Mouse (Mus musculus) heart, embryonic 11.5 days (tissue): ENCODE results near the gene Asic5. TPM values are rescaled to one million over a fixed set of nuclear protein-coding genes. Genes with fewer than 3 reads are reported as not detected.
A peak's percentile ranks its signal among the peaks of the same experiment; 100 is the strongest.

ENCODE experiments used
- ATAC-seq: fragments of 200-750 bp; cut with Nextera tagmentation; replicated peaks from 2 replicates; pipeline ENCODE4 v1.8.0; 2017; ENCODE audit warnings: moderate library complexity; ENCODE audit not compliant: insufficient number of reproducible peaks, low FRiP score, low TSS enrichment
- H3K27ac ChIP-seq: fragments of 300-500 bp; sonication (generic); 2 replicates; pipeline ENCODE4 v1.5.1; 2014; ENCODE audit warnings: mild to moderate bottlenecking, low read depth, low read length
- H3K27me3 ChIP-seq: fragments of 300-500 bp; sonication (generic); 2 replicates; pipeline ENCODE4 v1.6.1; 2014; ENCODE audit warnings: mild to moderate bottlenecking, low read length, mixed read lengths; ENCODE audit not compliant: control insufficient read depth, insufficient read depth
- H3K36me3 ChIP-seq: fragments of 300-500 bp; sonication (generic); 2 replicates; pipeline ENCODE4 v1.6.1; 2014; ENCODE audit warnings: mild to moderate bottlenecking, low read length, moderate library complexity, mixed read lengths; ENCODE audit not compliant: control insufficient read depth, insufficient read depth
- H3K4me1 ChIP-seq: fragments of 300-500 bp; sonication (generic); 2 replicates; pipeline ENCODE4 v1.6.1; 2014; ENCODE audit warnings: low read length; ENCODE audit not compliant: control insufficient read depth, insufficient read depth
- H3K4me2 ChIP-seq: fragments of 300-500 bp; sonication (generic); 2 replicates; pipeline ENCODE4 v1.6.1; 2014; ENCODE audit warnings: mild to moderate bottlenecking, moderate library complexity
- H3K4me3 ChIP-seq: fragments of 300-500 bp; sonication (generic); 2 replicates; pipeline ENCODE4 v1.5.1; 2014; ENCODE audit warnings: low read depth, low read length
- H3K9ac ChIP-seq: fragments of 300-500 bp; sonication (generic); 2 replicates; pipeline ENCODE4 v1.6.1; 2014; ENCODE audit warnings: mild to moderate bottlenecking, low read depth, low read length, moderate library complexity
- H3K9me3 ChIP-seq: fragments of 300-500 bp; sonication (generic); replicated peaks from 2 replicates; pipeline ENCODE4 v1.6.1; 2016; ENCODE audit warnings: low read length; ENCODE audit not compliant: control insufficient read depth
- WGBS: fragments of 180-500 bp; shearing (Covaris S2); extraction: QIAGEN DNeasy Blood & Tissue Kit; methylation state at CpG from one replicate; pipeline ENCODE4 v1.1.7; 2014; ENCODE audit not compliant: insufficient replicate concordance; 5-methylcytosine and 5-hydroxymethylcytosine counted together
- polyA plus RNA-seq: library from polyadenylated mRNA; unstranded; fragments of >200 nt; fragmentation: Nextera tagmentation; extraction: Ambion mirVana; gene quantifications from 2 replicates; pipeline ENCODE4 v1.2.1, GENCODE M21; 2014

Gene Asic5
- polyA plus RNA-seq, 1 experiment from 2014 or later = not detected

DNA sequence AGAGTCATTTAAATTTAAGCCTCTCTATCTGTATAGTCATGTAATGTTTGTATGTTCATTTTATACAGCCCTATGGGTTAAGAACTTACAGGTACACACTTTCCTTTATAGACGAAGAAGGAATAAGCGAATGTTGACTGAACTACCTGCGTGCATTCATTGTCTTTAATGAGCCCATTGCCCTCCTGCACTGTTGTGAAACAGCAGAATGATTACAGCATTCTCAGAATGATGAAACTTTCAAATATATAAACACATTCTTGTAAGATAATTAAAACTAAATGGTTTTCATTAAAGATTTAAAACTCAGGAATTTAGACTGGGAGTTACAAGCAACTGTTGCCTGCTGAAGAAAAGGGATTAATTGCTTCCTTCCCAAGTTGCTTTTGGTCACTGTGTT, 5.5 kb downstream of the Asic5 start:
- Histone ChIP-seq H3K9ac (no peak overlapping the region), H3K27me3 (no peaks in the 10 kb centered on the region), H3K9me3 (no peaks in the 10 kb centered on the region), H3K36me3 (no peaks in the 10 kb centered on the region), H3K4me2 (no peak overlapping the region), H3K4me3 (no peak overlapping the region), H3K27ac (no peak overlapping the region), H3K4me1 (peaks cover 10% of the 10 kb centered on the region)
- 90% methylated on average over 3 of the region's 3 CpGs for WGBS
- no peak for ATAC-seq

DNA sequence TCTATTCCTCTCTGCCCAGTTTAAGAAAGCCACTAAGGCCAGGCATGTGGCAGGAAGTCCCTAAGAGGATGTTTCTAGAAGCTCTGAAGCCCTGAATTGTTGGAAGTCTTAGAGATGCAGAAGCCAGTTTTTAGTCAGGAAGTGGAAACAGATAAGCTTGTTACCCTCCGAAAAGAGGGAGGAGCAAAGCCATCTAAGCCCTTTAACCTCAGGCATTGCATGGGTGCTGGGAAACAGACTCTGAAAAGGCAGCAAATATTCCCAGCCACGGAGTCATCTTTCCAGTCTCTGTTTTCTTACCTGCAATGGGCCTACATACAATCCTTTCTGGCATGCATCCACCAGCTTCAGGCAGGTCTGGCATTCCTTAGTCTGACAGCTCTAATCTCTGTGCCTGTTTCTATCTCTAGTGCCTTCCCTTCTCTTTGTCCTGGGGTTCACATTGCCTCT, 7.6 kb downstream of the Asic5 start:
- WGBS = 16% methylated on average over 2 of the region's 2 CpGs
- peak; percentile 72 for ATAC-seq
- H3K36me3 ChIP-seq = no peaks in the 10 kb centered on the region
- no peak overlapping the region for H3K9ac ChIP-seq
- peak overlapping the region; percentile 57 for H3K27ac ChIP-seq
- H3K4me3 ChIP-seq = no peak overlapping the region
- peaks cover 10% of the 10 kb centered on the region for H3K4me1 ChIP-seq
- no peaks in the 10 kb centered on the region for H3K27me3 ChIP-seq
- H3K4me2 ChIP-seq = no peak overlapping the region
- no peaks in the 10 kb centered on the region for H3K9me3 ChIP-seq

GRCm38 (mm10) chr3:81990531-81990930, 8.4 kb downstream of the Asic5 start:
- H3K9ac ChIP-seq = no peak overlapping the region
- no peak overlapping the region for H3K4me2 ChIP-seq
- no peaks in the 10 kb centered on the region for H3K36me3 ChIP-seq
- WGBS = 41% methylated on average over 3 of the region's 3 CpGs
- H3K4me1 ChIP-seq = peaks cover 10% of the 10 kb centered on the region
- no peaks in the 10 kb centered on the region for H3K9me3 ChIP-seq
- no peaks in the 10 kb centered on the region for H3K27me3 ChIP-seq
- no peak overlapping the region for H3K27ac ChIP-seq
- no peak for ATAC-seq
- H3K4me3 ChIP-seq = no peak overlapping the region

- Histone ChIP-seq H3K4me1 (no peaks in the 10 kb centered on the region), H3K9me3 (no peaks in the 10 kb centered on the region), H3K27ac (no peak overlapping the region), H3K9ac (no peak overlapping the region), H3K4me3 (no peak overlapping the region), H3K27me3 (no peaks in the 10 kb centered on the region), H3K4me2 (no peak overlapping the region), H3K36me3 (no peaks in the 10 kb centered on the region)
- WGBS = 33% methylated on average over 4 of the region's 4 CpGs
- ATAC-seq = no peak
Measured at GRCm38 (mm10) chr3:81995371-81995770, 13.3 kb downstream of the Asic5 start.

- Histone ChIP-seq H3K4me2 (no peak overlapping the region), H3K9me3 (no peaks in the 10 kb centered on the region), H3K4me3 (no peak overlapping the region), H3K27ac (no peak overlapping the region), H3K27me3 (no peaks in the 10 kb centered on the region), H3K36me3 (no peaks in the 10 kb centered on the region), H3K4me1 (no peaks in the 10 kb centered on the region), H3K9ac (no peak overlapping the region)
- no peak for ATAC-seq
- WGBS = 3% methylated on average over 1 of the region's 1 CpGs
Measured at GRCm38 (mm10) chr3:81995988-81996387, 13.9 kb downstream of the Asic5 start.

GRCm38 (mm10) chr3:82007002-82007401, 24.9 kb downstream of the Asic5 start:
- Histone ChIP-seq H3K27me3 (no peaks in the 10 kb centered on the region), H3K27ac (no peak overlapping the region), H3K4me2 (no peak overlapping the region), H3K4me3 (no peak overlapping the region), H3K4me1 (no peaks in the 10 kb centered on the region), H3K9me3 (no peaks in the 10 kb centered on the region), H3K36me3 (no peaks in the 10 kb centered on the region), H3K9ac (no peak overlapping the region)
- 88% methylated on average over 1 of the region's 1 CpGs for WGBS
- ATAC-seq = no peak

DNA sequence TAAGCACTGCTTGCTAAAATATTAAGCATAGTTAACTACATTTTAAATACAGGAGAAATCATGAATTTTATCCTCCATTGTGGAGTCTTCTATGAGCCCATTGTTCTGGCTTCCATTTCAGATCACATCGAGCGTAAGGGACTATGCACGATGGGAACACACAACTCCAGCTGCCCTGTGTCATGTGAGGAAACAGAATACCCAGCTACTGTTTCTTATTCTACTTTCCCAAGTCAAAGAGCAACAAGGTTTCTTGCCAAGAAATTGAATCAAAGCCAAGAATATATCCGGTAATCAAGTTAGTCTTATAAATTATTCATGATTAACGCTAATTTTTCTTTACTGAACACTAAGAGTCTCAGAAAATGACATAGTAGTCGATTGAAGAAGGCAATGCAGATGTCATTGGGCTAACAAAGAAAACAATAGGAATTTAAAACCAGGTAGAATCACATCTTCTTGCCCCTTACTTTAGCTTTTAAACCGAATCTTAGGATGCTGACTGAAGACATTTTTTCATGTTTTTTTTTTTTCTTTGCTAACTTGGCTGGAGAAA, 32.1 kb downstream of the Asic5 start:
- no peak overlapping the region for H3K27ac ChIP-seq
- no peak overlapping the region for H3K9ac ChIP-seq
- ATAC-seq = no peak
- no peak overlapping the region for H3K4me3 ChIP-seq
- no peak overlapping the region for H3K4me2 ChIP-seq
- H3K27me3 ChIP-seq = no peaks in the 10 kb centered on the region
- 81% methylated on average over 7 of the region's 7 CpGs for WGBS
- no peaks in the 10 kb centered on the region for H3K9me3 ChIP-seq
- H3K36me3 ChIP-seq = no peaks in the 10 kb centered on the region
- no peaks in the 10 kb centered on the region for H3K4me1 ChIP-seq

GRCm38 (mm10) chr3:82022421-82022920, 40.4 kb downstream of the Asic5 start:
- H3K9me3 ChIP-seq = no peaks in the 10 kb centered on the region
- H3K27me3 ChIP-seq = no peaks in the 10 kb centered on the region
- 83% methylated on average over 8 of the region's 8 CpGs for WGBS
- H3K4me2 ChIP-seq = no peak overlapping the region
- no peaks in the 10 kb centered on the region for H3K36me3 ChIP-seq
- H3K27ac ChIP-seq = no peak overlapping the region
- H3K9ac ChIP-seq = no peak overlapping the region
- H3K4me3 ChIP-seq = no peak overlapping the region
- H3K4me1 ChIP-seq = no peaks in the 10 kb centered on the region
- ATAC-seq = no peak

DNA sequence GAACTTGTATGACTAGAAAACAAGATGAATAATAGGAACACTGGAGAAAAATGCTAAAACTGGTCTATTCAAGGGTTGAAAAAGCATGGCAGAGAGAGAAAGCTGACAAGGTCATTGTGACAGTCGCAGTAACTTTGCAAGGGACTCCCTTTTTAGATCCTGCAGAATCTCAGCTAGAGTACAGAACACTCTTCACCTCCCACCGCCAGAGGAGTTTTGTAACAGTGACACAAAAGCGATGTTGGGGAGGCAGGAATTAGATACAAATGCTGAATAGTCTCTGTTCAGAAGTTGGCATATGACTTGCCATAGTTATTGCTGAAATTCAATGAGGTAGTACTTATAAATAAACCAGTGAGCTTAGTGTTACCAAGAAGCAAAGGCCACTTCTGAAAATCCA, 41.0 kb downstream of the Asic5 start:
- Histone ChIP-seq H3K36me3 (no peaks in the 10 kb centered on the region), H3K27me3 (no peaks in the 10 kb centered on the region), H3K4me3 (no peak overlapping the region), H3K9ac (no peak overlapping the region), H3K4me1 (no peaks in the 10 kb centered on the region), H3K9me3 (no peaks in the 10 kb centered on the region), H3K27ac (no peak overlapping the region), H3K4me2 (no peak overlapping the region)
- no peak for ATAC-seq
- WGBS = 53% methylated on average over 3 of the region's 3 CpGs
